Mouse (Mus musculus) heart, embryonic 14.5 days (tissue): ENCODE results near the gene Gm49395. TPM values are rescaled to one million over a fixed set of nuclear protein-coding genes. Genes with fewer than 3 reads are reported as not detected.

ENCODE experiments used
- ATAC-seq: fragments of 200-750 bp; cut with Nextera tagmentation; 2 replicates; pipeline ENCODE4 v1.8.0; 2017; ENCODE audit warnings: low read depth, moderate TSS enrichment; ENCODE audit not compliant: insufficient number of reproducible peaks, insufficient read depth, low FRiP score
- H3K27ac ChIP-seq, 2 experiments: fragments of 200-500 bp in 1 of 2; fragments of 300-500 bp in 1 of 2; sonication (generic) in 1 of 2; replicated peaks in 1 of 2; 2 replicates each; pipeline ENCODE4 v1.5.1; 2012 to 2014; ENCODE audit warnings: low read depth in 2 of 2, low read length in 2 of 2, control low read depth in 1 of 2, mild to moderate bottlenecking in 1 of 2, mixed read lengths in 1 of 2; ENCODE audit not compliant: control insufficient read depth in 1 of 2, insufficient read depth in 1 of 2
- H3K27me3 ChIP-seq: fragments of 300-500 bp; sonication (generic); 2 replicates; pipeline ENCODE4 v1.6.1; 2014; ENCODE audit warnings: mild to moderate bottlenecking, low read length, control low read depth; ENCODE audit not compliant: control insufficient read depth, insufficient read depth
- H3K36me3 ChIP-seq: fragments of 300-500 bp; sonication (generic); 2 replicates; pipeline ENCODE4 v1.6.1; 2014; ENCODE audit warnings: mild to moderate bottlenecking, control low read depth, low read length, mixed read lengths; ENCODE audit not compliant: control insufficient read depth, insufficient read depth
- H3K4me1 ChIP-seq, 2 experiments: fragments of 200-500 bp in 1 of 2; fragments of 300-500 bp in 1 of 2; sonication (generic) in 1 of 2; 2 replicates each; pipeline ENCODE4 v1.6.1; 2012 to 2014; ENCODE audit warnings: low read length in 2 of 2, control low read depth in 1 of 2, mixed read lengths in 1 of 2; ENCODE audit not compliant: control insufficient read depth in 2 of 2, insufficient read depth in 2 of 2
- H3K4me2 ChIP-seq: fragments of 300-500 bp; sonication (generic); 2 replicates; pipeline ENCODE4 v1.6.1; 2014; ENCODE audit warnings: mild to moderate bottlenecking, low read length
- H3K4me3 ChIP-seq, 2 experiments: fragments of 200-500 bp in 1 of 2; fragments of 300-500 bp in 1 of 2; sonication (generic) in 1 of 2; 2 replicates each; pipeline ENCODE4 v1.5.1; 2012 to 2014; ENCODE audit warnings: low read length in 2 of 2, mild to moderate bottlenecking in 2 of 2, control low read depth in 1 of 2, low read depth in 1 of 2, moderate library complexity in 1 of 2; ENCODE audit not compliant: control insufficient read depth in 1 of 2, insufficient read depth in 1 of 2
- H3K9ac ChIP-seq: fragments of 300-500 bp; sonication (generic); 2 replicates; pipeline ENCODE4 v1.6.1; 2014; ENCODE audit warnings: mild to moderate bottlenecking, low read length
- H3K9me3 ChIP-seq: fragments of 300-500 bp; sonication (generic); 2 replicates; pipeline ENCODE4 v1.6.1; 2016; ENCODE audit warnings: low read length, control low read depth; ENCODE audit not compliant: control insufficient read depth
- WGBS: fragments of 180-500 bp; shearing (Covaris S2); extraction: QIAGEN DNeasy Blood & Tissue Kit; methylation state at CpG from one replicate; pipeline ENCODE4 v1.1.7; 2014; 5-methylcytosine and 5-hydroxymethylcytosine counted together
- polyA plus RNA-seq: library from polyadenylated mRNA; unstranded; fragments of >200 nt; fragmentation: Nextera tagmentation; extraction: Ambion mirVana; gene quantifications from 2 replicates; pipeline ENCODE4 v1.2.1, GENCODE M21; 2014

The Gm49395 gene
- 8.4 and 11.1 TPM in 2 replicates for polyA plus RNA-seq

DNA sequence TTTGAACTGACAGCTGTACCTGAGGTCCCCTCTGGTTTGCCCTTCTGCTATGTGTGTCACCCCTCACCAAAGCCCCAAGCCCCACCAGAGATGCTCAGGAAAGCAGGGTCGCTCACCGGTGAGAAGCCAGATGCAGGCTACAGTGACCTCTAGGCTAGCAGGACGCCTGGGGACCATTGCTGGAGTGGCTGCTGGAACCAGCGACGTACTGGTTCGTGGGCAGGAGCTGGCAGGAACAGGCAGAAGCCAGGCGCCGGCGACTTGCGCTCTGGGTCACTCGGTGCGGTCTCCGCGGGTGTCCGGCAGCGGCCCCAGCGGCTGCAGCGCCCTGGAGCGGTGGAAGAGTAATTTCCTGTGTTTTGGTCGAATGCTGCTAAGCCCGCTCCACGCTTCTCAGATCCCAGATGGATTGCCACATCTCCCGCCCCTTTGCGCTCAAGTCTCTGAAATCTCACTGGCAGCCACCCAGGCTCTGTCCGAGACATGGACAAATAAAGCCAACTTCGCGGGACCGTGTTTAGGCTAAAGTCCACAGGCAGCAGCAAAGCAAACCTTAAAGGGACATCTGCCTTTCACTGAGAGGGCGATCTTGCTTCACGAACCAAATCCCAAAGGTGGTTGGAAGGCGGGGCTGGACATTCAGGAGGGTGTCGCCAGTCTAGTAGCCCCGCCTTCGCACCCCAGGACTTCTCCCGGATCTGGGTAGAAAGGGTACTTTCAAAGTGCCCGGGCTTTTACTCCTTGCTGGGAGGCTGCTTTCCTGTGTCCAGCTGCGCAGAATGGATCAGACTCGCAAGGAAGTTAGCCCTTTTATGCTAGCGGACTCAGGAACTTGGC is at the start of gene Gm49395, which contains the start of gene Itga1:
Gene Gm49395, minus strand, starts transcription at position 567 of the 837 bp plus-strand sequence.
Gene Itga1, minus strand, starts transcription at position 610 of the 837 bp plus-strand sequence.
- H3K27me3 ChIP-seq: no peaks in the 10 kb centered on the region
- peak within 1 kb of the TSS; percentile 82 to 84 for H3K4me3 ChIP-seq
- H3K27ac ChIP-seq: peak within 1 kb of the TSS; percentile 94 to 95
- ATAC-seq: peak; percentile 91
- H3K36me3 ChIP-seq: no peaks in the 10 kb centered on the region
- peak within 1 kb of the TSS; percentile 82 for H3K4me2 ChIP-seq
- H3K9me3 ChIP-seq: no peaks in the 10 kb centered on the region
- peak within 1 kb of the TSS; percentile 89 for H3K9ac ChIP-seq
- H3K4me1 ChIP-seq: peaks cover 6 to 23% of the 10 kb centered on the region in 2 experiments
- 0% methylated on average over 39 of the region's 39 CpGs for WGBS

DNA sequence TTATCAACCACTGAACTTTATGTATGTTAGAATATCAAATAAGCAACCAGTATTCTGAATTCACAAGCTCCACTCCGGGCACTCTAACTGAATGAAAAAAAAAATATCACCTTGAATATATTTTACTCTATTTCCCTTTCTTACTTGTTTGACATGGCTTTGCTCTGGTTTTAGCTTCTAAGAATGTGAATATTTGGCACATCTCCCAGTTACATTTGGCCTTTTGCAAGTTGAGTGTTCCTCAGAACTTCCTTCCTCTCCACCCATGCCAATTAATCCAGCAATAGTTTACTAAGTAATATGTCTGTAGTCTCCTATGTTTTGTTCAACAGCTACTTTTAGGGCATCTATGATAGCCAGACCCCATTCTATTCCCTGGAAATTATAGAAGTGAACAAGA is 48.9 kb upstream of the Gm49395 start:
- H3K9ac ChIP-seq: no peak overlapping the region
- no peaks in the 10 kb centered on the region for H3K36me3 ChIP-seq
- H3K4me2 ChIP-seq: no peak overlapping the region
- no peak for ATAC-seq
- H3K27me3 ChIP-seq: no peaks in the 10 kb centered on the region
- H3K27ac ChIP-seq: no peak overlapping the region
- WGBS: 76% methylated on average over 1 of the region's 1 CpGs
- H3K4me3 ChIP-seq: no peak overlapping the region
- H3K9me3 ChIP-seq: no peaks in the 10 kb centered on the region
- H3K4me1 ChIP-seq: no peaks in the 10 kb centered on the region

- Histone ChIP-seq H3K4me3 (no peak overlapping the region), H3K4me2 (no peak overlapping the region), H3K9ac (no peak overlapping the region), H3K4me1 (no peaks in the 10 kb centered on the region), H3K27ac (no peak overlapping the region), H3K9me3 (no peaks in the 10 kb centered on the region), H3K27me3 (no peaks in the 10 kb centered on the region), H3K36me3 (no peaks in the 10 kb centered on the region)
- ATAC-seq: no peak
- WGBS: 89% methylated on average over 6 of the region's 6 CpGs
Observed at GRCm38 (mm10) chr13:115149849-115150248, 48.1 kb upstream of the Gm49395 start.

DNA sequence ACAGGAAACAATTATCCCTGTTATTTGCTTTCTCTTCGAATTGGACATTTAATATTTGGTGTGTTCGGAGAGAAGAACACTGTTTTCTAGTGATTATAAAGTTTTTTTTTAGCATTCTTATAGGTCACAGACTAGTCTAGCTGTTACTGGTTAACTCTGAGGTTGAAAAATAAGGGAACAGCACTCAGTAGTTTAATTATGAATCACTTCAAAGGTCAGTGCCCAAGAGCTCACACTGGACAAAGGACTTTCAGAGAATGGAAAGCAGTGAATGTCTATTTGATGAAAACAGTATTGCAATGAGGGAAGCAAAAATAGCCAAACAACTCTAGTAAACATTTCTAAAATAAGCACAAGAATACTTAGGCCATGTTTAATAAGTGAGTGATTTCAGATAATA is 41.9 kb upstream of the Gm49395 start:
- Histone ChIP-seq H3K9ac (no peak overlapping the region), H3K27ac (no peak overlapping the region), H3K4me3 (no peak overlapping the region), H3K36me3 (no peaks in the 10 kb centered on the region), H3K27me3 (no peaks in the 10 kb centered on the region), H3K9me3 (no peaks in the 10 kb centered on the region), H3K4me1 (no peaks in the 10 kb centered on the region), H3K4me2 (no peak overlapping the region)
- ATAC-seq: no peak
- 92% methylated on average over 2 of the region's 2 CpGs for WGBS

GRCm38 (mm10) chr13:115142066-115142465 is 40.3 kb upstream of the Gm49395 start:
- H3K9me3 ChIP-seq: no peaks in the 10 kb centered on the region
- H3K27ac ChIP-seq: no peak overlapping the region
- H3K27me3 ChIP-seq: no peaks in the 10 kb centered on the region
- no peak overlapping the region for H3K4me2 ChIP-seq
- ATAC-seq: no peak
- no peak overlapping the region for H3K4me3 ChIP-seq
- H3K36me3 ChIP-seq: no peaks in the 10 kb centered on the region
- no peaks in the 10 kb centered on the region for H3K4me1 ChIP-seq
- WGBS: 77% methylated on average over 3 of the region's 3 CpGs
- no peak overlapping the region for H3K9ac ChIP-seq

GRCm38 (mm10) chr13:115138513-115138912 is 36.8 kb upstream of the Gm49395 start:
- Histone ChIP-seq H3K27me3 (no peaks in the 10 kb centered on the region), H3K9me3 (no peaks in the 10 kb centered on the region), H3K4me3 (no peak overlapping the region), H3K4me2 (no peak overlapping the region), H3K4me1 (no peaks in the 10 kb centered on the region), H3K9ac (no peak overlapping the region), H3K36me3 (no peaks in the 10 kb centered on the region), H3K27ac (no peak overlapping the region)
- no peak for ATAC-seq
- WGBS: 77% methylated on average over 7 of the region's 7 CpGs

- ATAC-seq: no peak
- no peak overlapping the region for H3K9ac ChIP-seq
- H3K36me3 ChIP-seq: no peaks in the 10 kb centered on the region
- H3K9me3 ChIP-seq: no peaks in the 10 kb centered on the region
- H3K27ac ChIP-seq: no peak overlapping the region
- H3K4me3 ChIP-seq: no peak overlapping the region
- H3K4me2 ChIP-seq: no peak overlapping the region
- H3K4me1 ChIP-seq: peaks cover 0 to 4% of the 10 kb centered on the region in 2 experiments; a peak in 1 of 4 replicates
- WGBS: 74% methylated on average over 3 of the region's 3 CpGs
- H3K27me3 ChIP-seq: no peaks in the 10 kb centered on the region
Observed at GRCm38 (mm10) chr13:115136761-115137160, 35.0 kb upstream of the Gm49395 start.
